Mouse (Mus musculus) lung, adult 2 months (tissue): ENCODE measurements around the gene Ankfy1.

Source experiments
- CTCF ChIP-seq: fragments of 200-500 bp; IDR thresholded peaks from 2 replicates; pipeline ENCODE4 v1.5.1; 2011; ENCODE audit warnings: mild to moderate bottlenecking, low read length, control low read depth; ENCODE audit not compliant: insufficient read depth
- POLR2A ChIP-seq: fragments of 200-500 bp; IDR thresholded peaks from 2 replicates; pipeline ENCODE4 v1.6.1; 2011; ENCODE audit warnings: low read depth, mild to moderate bottlenecking, control low read depth, low read length, borderline replicate concordance; ENCODE audit errors: extremely low read depth

- TF ChIP-seq CTCF (no peak), POLR2A (no peak)
Measured at GRCm38 (mm10) chr11:72695025-72695424, 5.2 kb downstream of the Ankfy1 start.
